Mouse (Mus musculus) liver, embryonic 13.5 days (tissue): Measurements from ENCODE around the gene Boc. TPM values are rescaled to one million over a fixed set of nuclear protein-coding genes. Genes with fewer than 3 reads are reported as not detected.

Experiments
- ATAC-seq: fragments of 200-750 bp; cut with Nextera tagmentation; 2 replicates; pipeline ENCODE4 v1.8.0; 2017; ENCODE audit warnings: low read depth, mild to moderate bottlenecking, moderate number of reproducible peaks, moderate library complexity
- DNase-seq: peaks from one replicate; pipeline ENCODE4 v3.0.0; 2022
- H3K27ac ChIP-seq: fragments of 300-500 bp; sonication (generic); 2 replicates; pipeline ENCODE4 v1.5.1; 2015; ENCODE audit warnings: moderate library complexity, mild to moderate bottlenecking, inconsistent platforms
- H3K27me3 ChIP-seq: fragments of 300-500 bp; sonication (generic); 2 replicates; pipeline ENCODE4 v1.6.1; 2015; ENCODE audit warnings: mild to moderate bottlenecking, inconsistent platforms
- H3K36me3 ChIP-seq: fragments of 300-500 bp; sonication (generic); 2 replicates; pipeline ENCODE4 v1.6.1; 2015; ENCODE audit warnings: mild to moderate bottlenecking, inconsistent platforms
- H3K4me1 ChIP-seq: fragments of 300-500 bp; sonication (generic); replicated peaks from 2 replicates; pipeline ENCODE4 v1.6.1; 2015; ENCODE audit warnings: inconsistent platforms
- H3K4me2 ChIP-seq: fragments of 300-500 bp; sonication (generic); 2 replicates; pipeline ENCODE4 v1.6.1; 2015; ENCODE audit warnings: inconsistent platforms, mild to moderate bottlenecking, moderate library complexity
- H3K4me3 ChIP-seq: fragments of 300-500 bp; sonication (generic); replicated peaks from 2 replicates; pipeline ENCODE4 v1.5.1; 2015; ENCODE audit warnings: mild to moderate bottlenecking, inconsistent platforms
- H3K9ac ChIP-seq: fragments of 300-500 bp; sonication (generic); 2 replicates; pipeline ENCODE4 v1.6.1; 2015; ENCODE audit warnings: mild to moderate bottlenecking, inconsistent platforms
- H3K9me3 ChIP-seq: fragments of 300-500 bp; sonication (generic); replicated peaks from 2 replicates; pipeline ENCODE4 v1.6.1; 2016; ENCODE audit warnings: inconsistent platforms
- WGBS: fragments of 180-500 bp; shearing (Covaris S2); methylation state at CpG from one replicate; pipeline ENCODE4 v1.1.7; 2015; ENCODE audit not compliant: insufficient replicate concordance; 5-methylcytosine and 5-hydroxymethylcytosine counted together
- polyA plus RNA-seq: library from polyadenylated mRNA; unstranded; fragments of >200 nt; fragmentation: Nextera tagmentation; extraction: Ambion mirVana; gene quantifications from 2 replicates; pipeline ENCODE4 v1.2.1, GENCODE M21; 2015

The Boc gene
- polyA plus RNA-seq, 1 experiment from 2014 or later, result 0.65 TPM

DNA sequence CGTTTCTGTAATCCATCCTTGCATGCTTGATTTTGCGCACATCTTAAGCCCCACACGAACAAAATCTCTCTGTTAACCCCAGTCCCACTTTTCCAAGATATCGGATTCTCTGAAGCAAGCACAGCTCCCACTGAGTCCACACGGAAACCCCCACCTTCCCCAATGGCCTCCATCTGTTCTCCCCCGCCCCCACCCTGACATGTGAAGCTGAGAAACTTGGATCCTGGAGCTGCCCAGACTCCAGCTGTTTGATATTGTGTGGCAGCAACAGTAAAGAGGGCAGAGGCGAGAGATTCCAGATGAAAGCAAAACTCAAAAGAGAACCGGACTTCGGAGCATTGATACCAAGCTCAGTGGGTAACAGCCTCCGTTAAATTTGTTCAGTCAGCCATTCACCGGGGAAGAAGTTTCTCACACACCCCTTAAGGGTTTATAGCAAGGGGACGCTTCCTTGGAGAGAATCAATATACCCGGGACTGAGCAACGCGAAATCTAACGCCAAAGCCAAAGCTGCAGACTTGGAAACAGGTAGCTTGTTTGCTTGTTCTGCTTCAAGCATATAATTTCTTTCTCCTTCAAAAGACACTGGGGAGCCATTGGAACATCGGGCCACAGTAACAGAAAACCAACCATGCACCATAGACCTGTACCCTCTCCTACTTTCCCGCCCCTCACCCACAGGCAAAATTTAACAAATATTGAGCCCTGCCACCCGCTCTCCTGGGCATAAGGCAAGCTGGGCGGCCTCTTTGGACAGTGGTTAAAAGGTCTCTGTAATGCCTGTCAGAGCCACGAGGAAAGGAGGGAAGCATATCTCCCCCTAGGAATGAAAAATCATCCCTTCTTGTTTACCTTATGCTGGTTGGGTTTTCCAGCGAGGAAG is 6.9 kb upstream of the Boc start:
- H3K9ac ChIP-seq, result no peak overlapping the region
- WGBS, result 54% methylated on average over 22 of the region's 22 CpGs
- no peaks in the 10 kb centered on the region for H3K36me3 ChIP-seq
- H3K4me2 ChIP-seq, result no peak overlapping the region
- DNase-seq, result no peak
- no peaks in the 10 kb centered on the region for H3K4me1 ChIP-seq
- H3K27ac ChIP-seq, result no peak overlapping the region
- H3K4me3 ChIP-seq, result no peak overlapping the region
- H3K9me3 ChIP-seq, result no peaks in the 10 kb centered on the region
- ATAC-seq, result no peak
- H3K27me3 ChIP-seq, result peaks cover 5% of the 10 kb centered on the region

DNA sequence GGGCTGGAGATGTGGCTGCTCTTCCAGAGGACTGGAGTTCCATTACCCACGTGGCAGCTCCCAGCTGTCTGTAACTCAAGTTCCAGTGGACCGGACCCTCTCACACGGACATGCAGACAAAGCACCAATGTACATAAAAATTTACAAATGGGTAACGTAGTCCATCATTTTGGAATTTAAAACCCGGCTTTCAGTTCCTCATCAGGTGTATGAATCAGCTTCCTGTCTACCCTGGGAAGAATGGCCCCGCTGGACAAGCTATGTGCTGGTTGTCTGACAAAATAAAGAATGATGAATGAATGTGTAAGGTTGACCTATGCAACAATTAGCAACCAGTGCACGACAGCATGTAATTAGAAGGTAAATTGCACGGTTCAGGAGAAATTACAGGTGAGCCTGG is 5.7 kb upstream of the Boc start:
- Histone ChIP-seq H3K9me3 (no peaks in the 10 kb centered on the region), H3K27ac (no peak overlapping the region), H3K9ac (no peak overlapping the region), H3K4me2 (no peak overlapping the region), H3K4me3 (no peak overlapping the region), H3K27me3 (peaks cover 17% of the 10 kb centered on the region), H3K4me1 (no peaks in the 10 kb centered on the region), H3K36me3 (no peaks in the 10 kb centered on the region)
- 58% methylated on average over 8 of the region's 8 CpGs for WGBS
- ATAC-seq, result no peak
- DNase-seq, result no peak

DNA sequence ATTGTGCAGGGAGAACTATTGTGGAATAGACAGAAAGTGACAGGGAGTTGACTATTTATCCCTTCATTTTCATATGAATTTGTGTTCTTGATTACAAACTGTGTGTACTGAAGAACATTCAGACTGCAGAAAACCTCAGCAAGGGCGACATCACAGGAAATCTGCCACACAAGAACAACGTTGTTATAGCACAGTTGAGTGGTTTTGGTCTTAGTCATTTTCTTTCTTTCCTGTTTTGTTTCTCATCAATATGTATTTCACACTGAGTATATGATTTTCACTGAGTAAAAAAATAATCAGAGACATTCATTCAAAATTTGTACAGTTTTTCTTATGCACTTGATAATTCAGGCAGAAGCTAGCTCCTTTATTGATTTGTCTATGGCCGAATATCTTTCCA is 3.4 kb upstream of the Boc start:
- no peak overlapping the region for H3K4me3 ChIP-seq
- no peaks in the 10 kb centered on the region for H3K4me1 ChIP-seq
- no peaks in the 10 kb centered on the region for H3K9me3 ChIP-seq
- H3K9ac ChIP-seq, result no peak overlapping the region
- DNase-seq (no peak), ATAC-seq (no peak)
- H3K27me3 ChIP-seq, result peaks cover 40% of the 10 kb centered on the region
- no peak overlapping the region for H3K27ac ChIP-seq
- H3K4me2 ChIP-seq, result no peak overlapping the region
- 35% methylated on average over 3 of the region's 3 CpGs for WGBS
- no peaks in the 10 kb centered on the region for H3K36me3 ChIP-seq

DNA sequence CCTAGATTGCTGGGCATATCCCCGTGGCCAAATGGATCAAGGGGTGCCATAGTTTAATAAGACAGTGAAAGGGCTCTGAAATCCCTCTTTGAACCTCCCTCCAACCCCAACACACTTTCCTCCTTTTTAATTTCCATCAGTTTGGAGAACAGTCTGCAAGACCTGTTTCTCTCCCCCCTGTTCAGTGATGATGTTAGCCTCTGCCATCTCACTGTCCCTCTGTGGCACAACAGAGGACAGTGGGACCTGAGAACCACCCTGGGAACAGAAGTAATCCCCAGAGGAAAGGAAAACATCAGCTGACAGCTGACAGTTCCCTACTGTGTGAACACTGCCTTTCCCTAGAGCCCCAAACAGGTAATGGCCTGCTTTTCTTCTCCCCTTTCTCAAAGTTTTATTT is 1.5 kb upstream of the Boc start:
- no peaks in the 10 kb centered on the region for H3K4me1 ChIP-seq
- DNase-seq, result no peak
- H3K27me3 ChIP-seq, result peaks cover 54% of the 10 kb centered on the region
- WGBS, result 25% methylated on average over 1 of the region's 1 CpGs
- H3K4me2 ChIP-seq, result no peak overlapping the region
- no peaks in the 10 kb centered on the region for H3K36me3 ChIP-seq
- no peak for ATAC-seq
- H3K4me3 ChIP-seq, result no peak overlapping the region
- no peak overlapping the region for H3K27ac ChIP-seq
- no peak overlapping the region for H3K9ac ChIP-seq
- no peaks in the 10 kb centered on the region for H3K9me3 ChIP-seq

DNA sequence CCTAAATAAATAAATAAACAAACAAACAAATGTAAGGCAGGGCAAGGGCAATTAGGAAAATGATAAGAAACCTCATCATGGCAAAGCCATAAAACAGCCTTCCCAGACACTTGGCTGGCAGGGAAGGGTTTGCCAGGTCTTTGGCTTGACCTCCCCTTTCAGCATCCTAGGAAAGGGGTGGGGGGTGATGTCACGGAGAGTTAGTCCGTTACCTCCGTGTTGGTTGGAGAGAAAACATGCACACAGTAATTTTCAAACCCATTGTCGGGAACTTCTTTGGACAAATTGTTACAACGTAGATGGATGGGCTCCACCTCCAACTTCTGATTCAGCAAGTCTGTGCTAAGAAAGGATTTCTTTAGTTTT is 616 bp upstream of the Boc start:
- H3K36me3 ChIP-seq, result no peaks in the 10 kb centered on the region
- H3K4me1 ChIP-seq, result no peaks in the 10 kb centered on the region
- no peak for ATAC-seq
- 20% methylated on average over 5 of the region's 5 CpGs for WGBS
- no peak overlapping the region for H3K27ac ChIP-seq
- no peak overlapping the region for H3K9ac ChIP-seq
- no peak for DNase-seq
- no peak overlapping the region for H3K4me3 ChIP-seq
- H3K27me3 ChIP-seq, result peaks cover 54% of the 10 kb centered on the region
- no peaks in the 10 kb centered on the region for H3K9me3 ChIP-seq
- H3K4me2 ChIP-seq, result peak overlapping the region; percentile 72; the same call in 1 of the 2 replicates

DNA sequence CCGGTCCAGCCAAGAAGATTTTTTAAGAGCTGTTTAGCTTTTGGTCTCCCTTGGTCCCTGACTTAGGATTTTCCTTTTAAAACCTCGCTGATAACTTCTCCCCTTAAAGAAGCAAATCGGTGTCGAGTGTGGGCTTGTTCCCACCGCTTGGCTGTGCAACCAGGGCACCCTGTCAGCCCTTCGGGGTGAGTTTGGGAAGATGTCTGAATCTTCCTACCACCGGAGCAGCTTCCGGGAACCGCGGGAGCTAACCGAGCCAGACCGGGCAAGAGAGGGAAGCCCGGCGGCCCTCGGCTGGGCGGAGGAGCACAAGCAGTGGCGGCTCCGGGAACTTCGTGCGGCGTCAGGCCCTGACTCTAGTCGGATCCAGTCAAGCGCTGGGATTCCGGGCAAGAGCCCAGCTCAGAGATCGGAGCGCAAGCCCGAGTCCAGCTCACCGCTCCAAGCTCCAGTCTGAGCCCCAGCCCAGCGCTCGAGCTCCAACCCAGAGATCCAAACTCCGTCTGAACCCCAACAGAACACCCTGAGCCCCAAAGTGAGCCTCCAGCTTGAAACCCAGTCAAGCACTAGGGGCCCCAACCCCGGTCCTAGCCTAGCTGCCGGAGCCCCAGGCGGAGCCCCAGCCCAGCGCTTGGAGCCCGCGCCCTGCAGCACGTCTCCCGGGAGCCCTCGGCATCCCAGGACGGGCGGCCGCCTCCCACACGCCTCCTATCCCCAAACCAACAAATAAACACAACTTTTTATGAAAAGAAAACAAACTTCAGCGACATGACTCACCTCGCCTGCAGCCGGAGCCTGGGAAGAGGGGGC is 831 bp downstream of the Boc start:
- DNase-seq (no peak), ATAC-seq (no peak)
- peaks cover 54% of the 10 kb centered on the region for H3K27me3 ChIP-seq
- H3K9ac ChIP-seq, result peak overlapping the region; percentile 51
- peak overlapping the region; percentile 72 for H3K4me2 ChIP-seq
- H3K4me1 ChIP-seq, result no peaks in the 10 kb centered on the region
- no peak overlapping the region for H3K27ac ChIP-seq
- under 1% methylated on average over 47 of the region's 47 CpGs for WGBS
- H3K4me3 ChIP-seq, result peak overlapping the region; percentile 57
- no peaks in the 10 kb centered on the region for H3K36me3 ChIP-seq
- no peaks in the 10 kb centered on the region for H3K9me3 ChIP-seq

DNA sequence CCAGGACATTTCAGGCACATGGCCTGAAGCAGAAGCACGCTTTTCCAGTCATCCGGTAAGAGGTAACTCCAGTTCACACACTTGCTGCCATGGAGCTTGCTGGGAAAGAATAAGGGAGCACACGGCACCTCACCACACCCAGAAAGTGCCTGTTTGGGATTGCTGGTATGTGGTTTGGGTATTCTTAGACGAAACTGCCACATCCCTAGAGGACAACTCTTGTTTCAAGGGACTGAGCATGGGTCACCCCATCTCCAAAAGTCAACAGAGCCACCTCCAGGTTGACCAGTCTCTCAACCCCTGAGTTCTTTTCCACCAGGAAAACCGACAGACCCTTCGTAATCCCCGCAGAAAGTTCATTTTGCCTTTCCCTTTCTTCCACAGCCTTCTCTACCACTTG is 1.6 kb downstream of the Boc start:
- Histone ChIP-seq H3K9ac (no peak overlapping the region), H3K27ac (no peak overlapping the region), H3K4me1 (no peaks in the 10 kb centered on the region), H3K4me2 (no peak overlapping the region), H3K36me3 (no peaks in the 10 kb centered on the region), H3K4me3 (0 out of 2 replicates have a peak overlapping the region, but pooled peaks have one; percentile 11), H3K9me3 (no peaks in the 10 kb centered on the region), H3K27me3 (peaks cover 54% of the 10 kb centered on the region)
- WGBS, result 51% methylated on average over 7 of the region's 7 CpGs
- ATAC-seq (no peak), DNase-seq (no peak)

DNA sequence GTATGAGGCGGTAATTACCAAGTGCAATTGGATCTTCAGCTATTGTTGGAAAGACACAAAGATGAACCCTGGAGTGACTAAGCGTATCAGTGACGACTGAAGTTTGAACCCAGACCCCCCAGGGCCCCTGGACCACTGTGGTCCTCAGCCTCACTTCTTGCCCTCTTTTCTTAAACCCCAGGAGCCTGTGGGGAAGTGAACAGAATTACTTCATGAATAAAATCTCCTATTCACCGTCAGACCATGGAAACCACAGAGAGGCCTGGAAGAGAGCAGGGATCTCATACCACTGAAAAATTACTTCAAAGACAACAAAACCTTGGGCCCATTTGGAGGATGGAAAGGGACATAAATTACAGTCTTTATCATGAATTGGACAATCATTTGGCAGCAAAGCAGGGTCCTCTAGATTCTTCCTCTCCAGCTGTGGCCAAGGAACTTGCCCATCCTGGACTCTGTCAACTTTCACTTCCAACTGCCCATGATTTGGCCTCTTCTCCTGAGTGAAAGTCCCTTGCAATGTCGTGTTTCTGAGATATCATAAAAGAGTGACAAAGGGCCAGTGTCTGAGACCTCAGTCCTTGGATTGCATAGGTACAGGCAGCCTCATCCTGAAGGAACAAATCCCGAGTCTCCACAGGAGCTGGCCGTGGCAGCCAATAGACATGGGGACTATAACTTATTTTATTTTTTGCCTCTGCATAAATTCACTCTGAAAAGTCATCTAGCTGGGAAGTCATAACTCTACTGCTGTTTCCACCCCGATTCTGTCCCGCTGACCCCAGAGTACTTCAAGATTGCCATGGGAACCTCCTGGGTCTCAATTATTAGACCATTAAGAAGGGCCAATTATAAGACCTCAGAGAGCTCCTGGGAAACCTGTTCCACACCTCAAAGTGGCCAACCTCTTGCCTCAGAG is 2.6 kb downstream of the Boc start:
- Histone ChIP-seq H3K9ac (no peak overlapping the region), H3K4me1 (no peaks in the 10 kb centered on the region), H3K9me3 (no peaks in the 10 kb centered on the region), H3K4me3 (no peak overlapping the region), H3K27me3 (peaks cover 54% of the 10 kb centered on the region), H3K4me2 (no peak overlapping the region), H3K27ac (no peak overlapping the region), H3K36me3 (no peaks in the 10 kb centered on the region)
- 53% methylated on average over 9 of the region's 9 CpGs for WGBS
- ATAC-seq (no peak), DNase-seq (no peak)

DNA sequence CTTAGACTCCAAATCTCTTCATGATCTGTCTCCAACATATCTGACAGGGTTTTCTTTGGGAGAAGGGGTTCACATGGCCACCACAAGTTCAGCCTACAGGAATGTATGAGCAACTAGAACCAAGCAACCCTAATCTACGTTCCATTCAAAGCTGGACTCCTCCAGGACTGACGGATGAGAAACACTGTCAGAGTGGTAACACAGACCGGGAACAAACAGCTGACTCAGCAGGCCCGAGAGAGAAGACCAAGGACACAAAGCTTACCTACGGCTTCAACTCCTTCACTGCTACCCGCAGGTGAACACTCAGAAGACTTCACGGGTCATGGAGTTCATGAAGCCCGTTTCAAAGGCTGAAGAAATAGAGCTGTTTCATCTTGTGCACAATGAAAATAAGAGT is 4.8 kb downstream of the Boc start:
- Histone ChIP-seq H3K9ac (no peak overlapping the region), H3K27ac (no peak overlapping the region), H3K27me3 (peaks cover 32% of the 10 kb centered on the region), H3K4me1 (no peaks in the 10 kb centered on the region), H3K4me3 (no peak overlapping the region), H3K4me2 (no peak overlapping the region), H3K36me3 (no peaks in the 10 kb centered on the region), H3K9me3 (no peaks in the 10 kb centered on the region)
- ATAC-seq (no peak), DNase-seq (no peak)
- 64% methylated on average over 8 of the region's 8 CpGs for WGBS

DNA sequence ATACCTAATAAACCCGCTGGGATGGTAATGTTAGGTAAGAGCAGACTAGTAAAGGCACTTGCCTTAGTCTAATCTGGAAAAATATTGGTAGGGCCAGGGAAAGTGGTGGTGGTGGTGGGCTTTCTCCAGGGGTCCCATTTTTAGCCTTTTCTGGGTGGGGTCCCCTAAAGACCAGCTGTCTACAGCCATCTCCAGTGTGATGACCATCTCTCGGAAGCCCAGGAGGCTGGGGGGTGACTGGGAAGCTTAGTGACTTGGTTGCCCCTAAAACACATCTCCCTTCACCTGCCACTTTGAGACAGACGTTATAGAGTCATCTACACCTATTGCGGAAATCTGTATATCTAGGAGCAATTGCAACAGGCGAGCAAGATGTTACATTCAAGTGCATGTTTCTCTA is 6.0 kb downstream of the Boc start:
- Histone ChIP-seq H3K4me3 (no peak overlapping the region), H3K27ac (no peak overlapping the region), H3K9me3 (no peaks in the 10 kb centered on the region), H3K4me1 (no peaks in the 10 kb centered on the region), H3K4me2 (no peak overlapping the region), H3K9ac (no peak overlapping the region), H3K27me3 (peaks cover 21% of the 10 kb centered on the region), H3K36me3 (no peaks in the 10 kb centered on the region)
- no peak for DNase-seq
- WGBS, result 64% methylated on average over 5 of the region's 5 CpGs
- no peak for ATAC-seq

DNA sequence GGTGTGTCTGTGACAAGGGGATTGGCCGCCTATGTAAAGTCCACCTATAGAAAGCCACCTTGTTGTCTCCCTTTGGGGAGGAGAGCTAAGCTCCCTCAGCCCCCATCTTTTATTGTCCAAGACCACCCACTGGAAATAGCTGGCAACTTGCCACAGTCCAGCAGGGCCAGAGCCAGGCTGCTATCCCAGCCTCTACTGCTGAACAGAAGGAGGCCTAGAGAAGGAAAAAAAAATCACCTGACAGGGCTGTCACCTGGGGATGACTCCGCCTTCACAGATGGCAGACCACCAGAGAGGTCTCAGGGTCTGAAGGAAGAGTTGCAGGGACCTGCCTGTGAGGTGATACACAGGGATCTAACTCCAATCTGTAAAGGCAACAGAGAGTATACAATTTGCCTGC is 6.7 kb downstream of the Boc start:
- H3K27ac ChIP-seq, result no peak overlapping the region
- no peaks in the 10 kb centered on the region for H3K9me3 ChIP-seq
- no peak overlapping the region for H3K4me3 ChIP-seq
- no peak for DNase-seq
- ATAC-seq, result no peak
- WGBS, result 62% methylated on average over 2 of the region's 2 CpGs
- no peak overlapping the region for H3K9ac ChIP-seq
- H3K4me1 ChIP-seq, result no peaks in the 10 kb centered on the region
- H3K27me3 ChIP-seq, result peaks cover 14% of the 10 kb centered on the region
- H3K36me3 ChIP-seq, result no peaks in the 10 kb centered on the region
- H3K4me2 ChIP-seq, result no peak overlapping the region
